Mouse (Mus musculus) macrophage (primary cell): ENCODE measurements around the gene Serpine1. TPM values are rescaled to one million over a fixed set of nuclear protein-coding genes. Genes with fewer than 3 reads are reported as not detected.
A peak's percentile ranks its signal among the peaks of the same experiment; 100 is the strongest.
"Not testable (repeated sequence)": the region's sequence is repeated elsewhere in the genome, so short reads cannot be mapped to it uniquely, and the experiment has no call there.

ENCODE experiments used
- H3K27ac ChIP-seq: fragments of 350-480 bp; formaldehyde crosslinking; 2 replicates; pipeline ENCODE4 v1.9.0; 2021
- H3K36me3 ChIP-seq: fragments of 350-480 bp; formaldehyde crosslinking; 2 replicates; pipeline ENCODE4 v1.9.0; 2021; ENCODE audit errors: inconsistent target
- H3K4me3 ChIP-seq: fragments of 350-480 bp; formaldehyde crosslinking; 2 replicates; pipeline ENCODE4 v1.9.0; 2021; ENCODE audit errors: inconsistent target
- H3K79me2 ChIP-seq: fragments of 350-480 bp; formaldehyde crosslinking; 2 replicates; pipeline ENCODE4 v1.9.0; 2021; ENCODE audit errors: inconsistent target
- WGBS: methylation state at CpG from one replicate; pipeline ENCODE4 v1.1.7; 2026; ENCODE audit warnings: inconsistent platforms; ENCODE audit not compliant: missing documents; 5-methylcytosine and 5-hydroxymethylcytosine counted together
- polyA plus RNA-seq: library from polyadenylated mRNA; stranded (reverse); fragments of 250-400 nt; gene quantifications from 3 replicates; pipeline ENCODE4 v1.2.4, GENCODE M21; 2018; ENCODE audit warnings: inconsistent platforms
- total RNA-seq, 78 experiments: library from RNA; depleted of rRNA; stranded (reverse); fragments of 250-400 nt; gene quantifications; 1 replicate in 9 of 78; 2 replicates in 24 of 78; 3 replicates in 43 of 78; 4 replicates in 2 of 78; pipeline ENCODE4 v1.2.4; 2018; ENCODE audit warnings: inconsistent platforms in 56 of 78

Gene Serpine1
- 100 to 1,000 TPM in 3 of 26 experiments, 10 to 100 TPM in 9, 1 to 10 TPM in 8, under 1 TPM in 5, not detected in 1; 0.42 to 145 (median 9.2) TPM for total RNA-seq (2018; cell fraction: chromatin; rRNA removed)
- 100 to 1,000 TPM in 1 of 26 experiments, 10 to 100 TPM in 6, 1 to 10 TPM in 8, under 1 TPM in 11; 0.29 to 121 (median 1.2) TPM for total RNA-seq (2018; cell fraction: cytosol; rRNA removed)
- 100 to 1,000 TPM in 3 of 26 experiments, 10 to 100 TPM in 12, 1 to 10 TPM in 8, under 1 TPM in 3; 0.55 to 161 (median 14.6) TPM for total RNA-seq (2018; cell fraction: nucleus; rRNA removed)
- 0.69 to 5.1 TPM (median 0.75 TPM) in 3 replicates for polyA plus RNA-seq

GRCm38 (mm10) chr5:137072079-137072960 is at the start of gene Serpine1:
Gene Serpine1 (minus strand): TSS chr5:137072268.
- no peaks in the 10 kb centered on the region for H3K36me3 ChIP-seq
- no peaks in the 10 kb centered on the region for H3K79me2 ChIP-seq
- no peak within 1 kb of the TSS for H3K4me3 ChIP-seq
- WGBS: 29% methylated on average over 19 of the region's 23 CpGs
- no peak within 1 kb of the TSS for H3K27ac ChIP-seq

GRCm38 (mm10) chr5:137121280-137121679 is 49.2 kb upstream of the Serpine1 start:
- no peaks in the 10 kb centered on the region for H3K79me2 ChIP-seq
- H3K36me3 ChIP-seq: no peaks in the 10 kb centered on the region
- no peak overlapping the region for H3K4me3 ChIP-seq
- H3K27ac ChIP-seq: no peak overlapping the region
- WGBS: 73% methylated on average over 4 of the region's 4 CpGs

GRCm38 (mm10) chr5:137118878-137119277 is 46.8 kb upstream of the Serpine1 start:
- WGBS: 97% methylated on average over 4 of the region's 4 CpGs
- no peak overlapping the region for H3K27ac ChIP-seq
- H3K79me2 ChIP-seq: peaks cover 20% of the 10 kb centered on the region
- H3K4me3 ChIP-seq: no peak overlapping the region
- peaks cover 10% of the 10 kb centered on the region; the same call in 1 of the 2 replicates for H3K36me3 ChIP-seq

GRCm38 (mm10) chr5:137117994-137118393 is 45.9 kb upstream of the Serpine1 start:
- H3K36me3 ChIP-seq: peaks cover 19% of the 10 kb centered on the region
- 88% methylated on average over 2 of the region's 3 CpGs for WGBS
- H3K79me2 ChIP-seq: peaks cover 29% of the 10 kb centered on the region
- H3K4me3 ChIP-seq, H3K27ac ChIP-seq: not testable (repeated sequence)

DNA sequence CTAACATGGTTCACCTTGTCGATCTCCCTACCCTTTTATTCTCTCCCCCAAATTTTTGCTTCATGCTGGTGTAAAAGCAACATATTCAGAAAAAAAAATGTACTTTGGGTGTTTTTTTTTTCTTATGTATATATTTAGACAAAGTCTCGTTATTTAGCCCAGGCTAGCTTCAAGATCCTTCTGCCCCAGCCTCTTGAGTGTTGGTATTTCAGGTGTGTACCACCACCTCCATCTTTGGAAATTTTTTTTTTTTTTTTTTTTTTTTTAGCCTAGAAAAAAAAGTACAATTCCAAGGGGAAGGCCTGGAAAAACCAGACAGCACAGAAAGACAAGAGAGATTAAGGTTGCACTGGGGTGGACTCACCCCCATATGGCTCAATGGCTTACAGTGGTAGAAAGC is 44.9 kb upstream of the Serpine1 start:
- 90% methylated on average over 2 of the region's 2 CpGs for WGBS
- H3K36me3 ChIP-seq: peaks cover 25% of the 10 kb centered on the region
- peaks cover 35% of the 10 kb centered on the region for H3K79me2 ChIP-seq
- no peak overlapping the region for H3K4me3 ChIP-seq
- no peak overlapping the region for H3K27ac ChIP-seq

DNA sequence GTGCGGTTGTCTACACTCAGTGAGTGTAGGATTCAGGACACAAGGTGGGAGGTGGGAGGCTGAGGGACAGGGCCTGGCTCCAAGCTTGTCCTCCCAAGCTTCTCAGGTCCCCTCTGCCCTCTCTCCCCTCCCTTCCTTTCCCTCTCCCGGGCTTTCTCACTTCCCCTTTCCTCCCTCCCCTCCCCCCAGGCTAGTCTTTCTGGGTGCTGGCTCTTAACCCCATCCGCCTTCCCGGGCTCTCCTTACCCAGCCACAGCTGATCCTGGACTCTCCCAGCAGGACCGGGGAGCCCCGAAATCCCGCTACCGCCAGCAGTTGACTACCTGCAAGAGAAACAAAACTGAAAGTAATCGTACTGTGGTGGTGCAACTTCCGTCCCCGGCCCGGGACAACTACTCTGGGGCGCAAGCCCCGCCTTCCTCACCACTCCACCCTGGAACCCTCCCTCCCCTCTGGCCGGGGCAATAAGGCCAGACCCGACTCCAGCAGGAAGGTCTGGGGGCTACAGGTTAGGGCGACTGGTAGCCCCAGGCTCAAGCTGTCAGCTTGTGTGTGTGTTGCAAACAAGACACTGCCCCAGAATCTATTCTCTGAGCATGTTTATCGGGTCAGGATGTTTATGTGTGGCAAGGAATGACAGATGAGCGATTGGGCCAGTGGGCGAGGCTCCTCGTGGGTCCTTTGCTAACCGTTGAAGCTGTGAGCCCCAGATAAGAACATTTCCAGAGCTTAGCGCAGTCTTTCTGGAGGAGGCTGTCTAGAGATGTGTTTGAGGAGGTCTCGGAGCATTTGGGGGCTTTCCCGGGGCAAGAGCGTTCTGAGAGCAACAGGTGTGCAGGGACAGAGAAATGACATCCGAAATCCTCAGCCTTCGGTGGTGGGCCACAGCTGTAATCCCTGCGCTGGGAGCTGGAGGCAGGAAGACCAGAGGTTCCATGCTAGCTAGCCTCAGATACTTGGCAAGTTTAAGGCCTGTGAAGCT is 44.1 kb upstream of the Serpine1 start, which contains the start of gene Trim56:
Gene Trim56 (minus strand): TSS at position 344 of the 982 bp plus-strand sequence.
- WGBS: 11% methylated on average over 29 of the region's 29 CpGs
- peak within 1 kb of the TSS; percentile 93 for H3K27ac ChIP-seq
- H3K79me2 ChIP-seq: peaks cover 35% of the 10 kb centered on the region
- H3K4me3 ChIP-seq: peak within 1 kb of the TSS; percentile 88
- H3K36me3 ChIP-seq: peaks cover 34% of the 10 kb centered on the region

GRCm38 (mm10) chr5:137114891-137115561 is 43.0 kb upstream of the Serpine1 start:
- 65% methylated on average over 9 of the region's 9 CpGs for WGBS
- Histone ChIP-seq H3K4me3 (peak overlapping the region; percentile 88), H3K79me2 (peaks cover 35% of the 10 kb centered on the region), H3K27ac (peak overlapping the region; percentile 93), H3K36me3 (peaks cover 43% of the 10 kb centered on the region)

DNA sequence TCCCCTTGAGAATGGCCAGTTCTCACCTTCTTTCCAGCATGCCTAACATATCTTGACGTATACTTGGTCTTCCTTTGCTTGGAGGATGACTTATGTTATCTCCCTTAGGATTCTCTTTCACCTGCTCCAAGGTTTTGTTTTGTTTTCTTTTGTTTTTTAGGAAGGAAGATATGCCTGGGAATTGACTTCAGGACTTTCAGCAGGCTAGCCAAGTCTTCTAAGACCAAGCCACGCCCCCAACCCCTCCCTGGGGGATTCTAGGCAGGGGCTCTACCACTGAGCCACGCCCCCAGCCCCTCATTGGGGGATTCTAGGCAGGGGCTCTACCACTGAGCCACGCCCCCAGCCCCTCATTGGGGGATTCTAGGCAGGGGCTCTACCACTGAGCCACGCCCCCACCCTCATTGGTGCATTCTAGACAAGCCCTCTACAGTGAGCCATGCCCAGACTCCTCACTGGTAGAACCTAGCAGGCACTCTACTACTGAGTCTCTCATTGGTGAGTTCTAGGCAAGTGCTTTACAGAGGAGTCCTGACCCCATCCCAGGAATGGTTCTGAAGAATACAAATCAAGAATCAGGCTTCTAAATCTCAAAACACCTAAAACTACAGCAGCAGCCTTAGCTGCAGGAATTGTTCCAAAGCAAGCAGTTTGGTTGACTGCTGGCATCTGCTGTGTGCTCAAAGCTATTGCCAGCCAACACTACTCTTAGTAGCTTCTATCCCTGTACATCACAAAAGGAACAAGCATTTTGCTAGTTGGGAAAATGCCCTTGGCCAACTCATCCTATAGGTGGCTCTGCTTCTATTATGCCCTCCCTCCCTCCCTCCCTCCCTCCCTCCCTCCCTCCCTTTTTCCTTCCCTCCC is 39.7 kb upstream of the Serpine1 start:
- H3K27ac ChIP-seq: no peak overlapping the region
- no peak overlapping the region for H3K4me3 ChIP-seq
- peaks cover 43% of the 10 kb centered on the region for H3K36me3 ChIP-seq
- H3K79me2 ChIP-seq: peaks cover 35% of the 10 kb centered on the region
- WGBS: 92% methylated on average over 4 of the region's 5 CpGs

- 95% methylated on average over 12 of the region's 12 CpGs for WGBS
- Histone ChIP-seq H3K4me3 (no peak overlapping the region), H3K36me3 (peaks cover 43% of the 10 kb centered on the region), H3K27ac (no peak overlapping the region), H3K79me2 (peaks cover 34% of the 10 kb centered on the region)
These were observed 38.8 kb upstream of the Serpine1 start for GRCm38 (mm10) chr5:137110863-137111262.

DNA sequence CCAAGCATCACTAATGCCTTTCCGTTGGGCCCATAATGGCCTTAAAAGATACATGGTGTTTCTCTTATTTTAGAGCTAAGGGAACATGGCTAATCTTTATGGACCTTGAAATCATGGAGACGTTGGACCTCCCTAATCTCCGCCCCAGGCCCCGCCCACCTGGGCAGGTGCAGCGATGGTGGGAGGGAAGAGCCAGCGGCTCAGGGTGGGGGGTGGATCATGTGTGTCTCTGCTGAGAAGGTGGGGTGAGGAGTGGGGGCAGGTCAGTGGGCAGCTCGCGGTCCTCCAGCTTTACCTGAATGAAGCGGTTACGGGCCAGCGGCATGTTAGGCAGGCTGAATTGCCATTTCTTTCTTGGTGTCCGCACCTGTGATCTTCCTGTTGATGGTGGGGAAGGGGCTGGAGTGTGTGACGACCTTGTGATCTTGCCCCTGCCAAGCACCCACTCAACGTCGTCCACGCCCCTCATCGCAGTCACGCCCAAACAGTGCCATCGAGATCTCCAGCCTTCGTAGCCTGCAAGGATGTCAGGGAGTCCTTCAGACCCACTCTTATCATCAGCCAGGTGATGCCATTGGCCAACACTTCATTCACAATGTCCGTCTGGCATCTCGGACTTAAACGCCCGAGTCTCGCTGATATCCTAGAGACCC is 38.0 kb upstream of the Serpine1 start:
- Histone ChIP-seq H3K36me3 (peaks cover 50% of the 10 kb centered on the region), H3K27ac (no peak overlapping the region), H3K79me2 (peaks cover 26% of the 10 kb centered on the region), H3K4me3 (no peak overlapping the region)
- 95% methylated on average over 25 of the region's 25 CpGs for WGBS

GRCm38 (mm10) chr5:137108111-137108510 is 36.0 kb upstream of the Serpine1 start:
- Histone ChIP-seq H3K79me2 (peaks cover 7% of the 10 kb centered on the region; the same call in 1 of the 2 replicates), H3K36me3 (peaks cover 34% of the 10 kb centered on the region), H3K27ac (no peak overlapping the region), H3K4me3 (no peak overlapping the region)
- WGBS: 81% methylated on average over 6 of the region's 6 CpGs

GRCm38 (mm10) chr5:137107670-137108069 is 35.6 kb upstream of the Serpine1 start:
- 80% methylated on average over 8 of the region's 8 CpGs for WGBS
- Histone ChIP-seq H3K4me3 (no peak overlapping the region), H3K36me3 (peaks cover 30% of the 10 kb centered on the region)

More at GRCm38 (mm10) chr5:137107670-137108069, 35.6 kb upstream of the Serpine1 start:
- H3K79me2 ChIP-seq: peaks cover 2% of the 10 kb centered on the region; the same call in 1 of the 2 replicates
- no peak overlapping the region for H3K27ac ChIP-seq
